Mouse (Mus musculus) embryonic fibroblast, embryonic 13.5 days (primary cell): ENCODE results near the gene Ppp1r14d.

Experiments
- CTCF ChIP-seq: IDR thresholded peaks from 2 replicates; pipeline ENCODE4 v1.5.1; 2011; ENCODE audit warnings: mild to moderate bottlenecking, control low read depth, low read length, moderate library complexity, borderline replicate concordance; ENCODE audit not compliant: insufficient read depth
- POLR2A ChIP-seq: IDR thresholded peaks from 2 replicates; pipeline ENCODE4 v1.6.1; 2011; ENCODE audit warnings: low read depth, mild to moderate bottlenecking, control low read depth, low read length, moderate library complexity

DNA sequence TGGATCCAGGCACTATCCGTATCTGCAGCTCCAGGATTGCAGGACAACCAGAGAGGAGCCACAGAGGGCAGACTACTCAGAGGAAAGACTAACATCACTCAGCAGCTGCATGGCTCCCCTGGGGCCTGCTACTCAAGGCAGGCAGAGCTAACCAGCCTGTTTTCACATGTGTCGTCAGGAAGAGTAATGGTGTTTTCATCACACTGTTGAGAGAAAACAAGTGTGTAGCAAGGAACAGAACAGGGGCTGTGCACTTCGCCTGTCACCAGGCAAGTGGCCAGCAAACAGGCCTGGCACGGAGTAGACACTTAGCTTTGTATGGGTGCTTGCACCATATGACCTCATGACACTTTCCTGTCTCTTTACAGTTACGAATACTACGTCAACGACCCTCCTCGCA, 58.1 kb downstream of the Ppp1r14d start:
- no peak for TF ChIP-seq CTCF
- TF ChIP-seq POLR2A, result no peak
